Mouse (Mus musculus) stomach, embryonic 15.5 days (tissue): ENCODE results near the gene Spats2. TPM values are rescaled to one million over a fixed set of nuclear protein-coding genes. Genes with fewer than 3 reads are reported as not detected.
A peak's percentile ranks its signal among the peaks of the same experiment; 100 is the strongest.

Experiments used
- ATAC-seq: fragments of 200-750 bp; cut with Nextera tagmentation; 2 replicates; pipeline ENCODE4 v1.8.0; 2017; ENCODE audit warnings: low read depth, moderate number of reproducible peaks, moderate TSS enrichment; ENCODE audit not compliant: insufficient read depth, low FRiP score
- H3K27ac ChIP-seq: fragments of 300-500 bp; sonication (generic); 2 replicates; pipeline ENCODE4 v1.5.1; 2015; ENCODE audit warnings: mild to moderate bottlenecking, inconsistent platforms
- H3K27me3 ChIP-seq: fragments of 300-500 bp; sonication (generic); replicated peaks from 2 replicates; pipeline ENCODE4 v1.6.1; 2015; ENCODE audit warnings: inconsistent platforms
- H3K36me3 ChIP-seq: fragments of 300-500 bp; sonication (generic); 2 replicates; pipeline ENCODE4 v1.6.1; 2015; ENCODE audit warnings: inconsistent platforms
- H3K4me1 ChIP-seq: fragments of 300-500 bp; sonication (generic); 2 replicates; pipeline ENCODE4 v1.6.1; 2015; ENCODE audit warnings: inconsistent platforms
- H3K4me2 ChIP-seq: fragments of 300-500 bp; sonication (generic); 2 replicates; pipeline ENCODE4 v1.6.1; 2015; ENCODE audit warnings: mild to moderate bottlenecking, inconsistent platforms
- H3K4me3 ChIP-seq: fragments of 300-500 bp; sonication (generic); replicated peaks from 2 replicates; pipeline ENCODE4 v1.5.1; 2015; ENCODE audit warnings: inconsistent platforms
- H3K9ac ChIP-seq: fragments of 300-500 bp; sonication (generic); 2 replicates; pipeline ENCODE4 v1.6.1; 2015; ENCODE audit warnings: inconsistent platforms
- H3K9me3 ChIP-seq: fragments of 300-500 bp; sonication (generic); 2 replicates; pipeline ENCODE4 v1.6.1; 2016; ENCODE audit warnings: inconsistent platforms
- WGBS: fragments of 180-500 bp; shearing (Covaris S2); methylation state at CpG from one replicate; pipeline ENCODE4 v1.1.7; 2015; 5-methylcytosine and 5-hydroxymethylcytosine counted together
- microRNA-seq: library from miRNA; unstranded; fragments of <30 nt; microRNA quantifications from one replicate; pipeline ENCODE4, GENCODE M21; 2016
- polyA plus RNA-seq: library from polyadenylated mRNA; unstranded; fragments of >200 nt; fragmentation: Nextera tagmentation; extraction: Ambion mirVana; gene quantifications from 2 replicates; pipeline ENCODE4 v1.2.1, GENCODE M21; 2015

Spats2 gene
- polyA plus RNA-seq, 1 experiment from 2014 or later: 28.3 TPM

DNA sequence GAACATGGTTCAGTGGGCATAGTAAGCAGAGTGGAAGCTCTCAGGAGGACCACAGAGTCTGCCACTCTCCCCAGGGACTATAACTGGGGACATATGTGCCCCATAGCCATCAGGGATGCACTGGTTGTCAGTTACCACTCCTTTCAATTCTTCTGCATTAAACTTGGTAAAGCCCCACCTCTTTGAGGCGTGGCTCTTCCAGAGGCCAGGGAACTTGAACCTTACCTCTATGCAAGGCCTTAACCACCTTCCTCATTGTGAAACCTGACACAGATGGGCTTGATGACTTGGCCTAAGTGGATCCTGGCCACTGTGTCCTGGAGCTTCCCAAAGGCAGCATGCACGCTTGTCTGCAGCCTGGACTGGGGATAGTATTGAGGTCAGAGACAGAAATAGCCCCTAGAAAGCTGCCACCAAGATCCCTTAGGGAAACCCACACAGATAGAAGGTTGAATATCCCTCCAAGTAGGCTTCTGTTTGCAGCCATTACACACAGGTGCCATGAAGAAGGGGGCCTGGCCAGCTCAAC, 128.8 kb downstream of the Spats2 start:
- ATAC-seq: no peak
- Histone ChIP-seq H3K4me3 (no peak overlapping the region), H3K9me3 (no peaks in the 10 kb centered on the region), H3K27me3 (no peaks in the 10 kb centered on the region), H3K36me3 (no peaks in the 10 kb centered on the region), H3K4me2 (no peak overlapping the region), H3K4me1 (0 out of 2 replicates have a peak, but pooled peaks cover 7% of the 10 kb centered on the region), H3K27ac (no peak overlapping the region), H3K9ac (no peak overlapping the region)
- WGBS: 89% methylated on average over 2 of the region's 2 CpGs

DNA sequence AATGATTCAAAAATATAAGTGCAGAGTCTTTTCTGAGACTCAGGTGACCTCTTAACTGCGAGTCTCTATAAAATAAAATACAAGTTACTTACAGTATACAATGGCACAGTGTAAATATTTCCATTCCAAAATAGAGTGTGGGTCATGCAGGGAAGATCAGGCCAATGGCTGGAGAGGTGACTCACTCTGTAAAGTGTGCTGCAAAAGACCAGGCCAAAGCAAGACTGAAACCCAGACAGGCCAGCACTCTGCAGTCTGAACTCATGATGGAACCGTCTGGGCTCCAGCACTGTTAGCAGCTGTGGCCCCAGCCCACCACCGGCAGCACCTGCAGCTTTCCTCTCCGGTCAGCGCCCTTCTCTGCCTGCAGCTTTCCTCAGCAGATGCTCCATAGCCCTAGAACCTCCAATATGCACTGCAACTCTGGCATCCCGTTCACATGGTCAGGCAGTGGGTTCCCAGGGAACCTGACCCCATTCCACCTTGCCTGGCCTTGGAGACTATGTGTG, 129.6 kb downstream of the Spats2 start:
- no peak for ATAC-seq

DNA sequence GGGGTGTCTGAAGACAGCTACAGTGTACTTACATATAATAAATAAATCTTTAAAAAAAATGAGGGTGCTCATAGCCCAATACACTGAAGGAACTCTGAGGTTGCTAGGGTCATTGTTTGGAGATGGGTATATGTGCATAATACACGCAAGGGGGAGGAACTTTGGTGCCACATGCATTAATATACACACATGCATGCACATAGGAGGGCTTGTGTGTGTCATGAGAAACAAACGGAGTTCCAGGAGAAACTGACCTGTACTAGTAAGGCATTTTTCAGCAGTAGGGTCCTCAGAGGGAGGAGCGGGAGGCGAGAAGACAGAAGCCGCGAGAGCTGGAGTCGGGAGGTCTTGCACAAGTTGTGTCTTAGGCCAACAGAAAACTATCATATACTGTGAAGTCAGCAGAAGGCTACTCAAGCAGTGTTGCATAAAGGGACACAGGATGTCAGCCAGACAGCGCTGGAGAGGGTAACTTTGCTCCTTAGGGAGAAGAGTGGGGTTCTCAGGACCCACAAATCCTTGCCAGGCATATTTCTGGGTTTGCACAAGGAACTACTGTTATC, 133.5 kb downstream of the Spats2 start:
- Histone ChIP-seq H3K27me3 (no peaks in the 10 kb centered on the region), H3K4me2 (peak overlapping the region; percentile 50), H3K36me3 (no peaks in the 10 kb centered on the region), H3K4me1 (no peaks in the 10 kb centered on the region), H3K9ac (no peak overlapping the region), H3K27ac (peak overlapping the region; percentile 1; the same call in 1 of the 2 replicates), H3K4me3 (0 out of 2 replicates have a peak overlapping the region, but pooled peaks have one; percentile 4), H3K9me3 (no peaks in the 10 kb centered on the region)
- no peak; the same call in 1 of the 2 replicates for ATAC-seq
- 55% methylated on average over 8 of the region's 8 CpGs for WGBS

More for the DNA sequence above, 129.6 kb downstream of the Spats2 start:
- H3K4me1 ChIP-seq: 0 out of 2 replicates have a peak, but pooled peaks cover 7% of the 10 kb centered on the region
- H3K27ac ChIP-seq: no peak overlapping the region
- no peaks in the 10 kb centered on the region for H3K27me3 ChIP-seq
- no peak overlapping the region for H3K4me3 ChIP-seq
- no peak overlapping the region for H3K4me2 ChIP-seq
- H3K9me3 ChIP-seq: no peaks in the 10 kb centered on the region
- WGBS: 87% methylated on average over 6 of the region's 6 CpGs
- H3K36me3 ChIP-seq: no peaks in the 10 kb centered on the region
- no peak overlapping the region for H3K9ac ChIP-seq

DNA sequence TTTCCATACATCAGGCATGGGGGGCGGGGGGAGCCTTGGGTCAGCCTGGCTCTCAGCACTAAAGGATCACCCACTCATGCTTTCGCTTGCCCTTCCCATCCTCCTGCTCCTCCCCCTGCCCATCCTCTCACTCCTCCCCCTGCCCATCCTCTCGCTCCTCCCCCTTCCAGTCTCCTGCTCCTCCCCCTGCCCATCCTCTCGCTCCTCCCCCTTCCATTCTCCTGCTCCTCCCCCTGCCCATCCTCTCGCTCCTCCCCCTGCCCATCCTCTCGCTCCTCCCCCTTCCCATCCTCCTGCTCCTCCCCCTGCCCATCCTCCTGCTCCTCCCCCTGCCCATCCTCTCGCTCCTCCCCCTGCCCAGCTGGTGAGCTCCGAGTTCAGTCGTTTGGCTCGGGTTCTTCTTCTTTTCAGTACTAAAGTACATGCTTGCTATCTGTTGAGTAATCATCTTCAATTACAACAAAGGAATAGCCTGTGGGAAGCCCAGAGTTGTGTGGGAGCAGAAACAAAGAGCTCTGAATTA, 134.1 kb downstream of the Spats2 start:
- ATAC-seq: peak; percentile 65; the same call in 1 of the 2 replicates
- no peaks in the 10 kb centered on the region for H3K4me1 ChIP-seq
- H3K4me2 ChIP-seq: peak overlapping the region; percentile 51
- H3K36me3 ChIP-seq: no peaks in the 10 kb centered on the region
- H3K4me3 ChIP-seq: peak overlapping the region; percentile 25
- H3K9ac ChIP-seq: no peak overlapping the region
- H3K9me3 ChIP-seq: no peaks in the 10 kb centered on the region
- peak overlapping the region; percentile 33 for H3K27ac ChIP-seq
- WGBS: 2% methylated on average over 7 of the region's 10 CpGs
- H3K27me3 ChIP-seq: no peaks in the 10 kb centered on the region

DNA sequence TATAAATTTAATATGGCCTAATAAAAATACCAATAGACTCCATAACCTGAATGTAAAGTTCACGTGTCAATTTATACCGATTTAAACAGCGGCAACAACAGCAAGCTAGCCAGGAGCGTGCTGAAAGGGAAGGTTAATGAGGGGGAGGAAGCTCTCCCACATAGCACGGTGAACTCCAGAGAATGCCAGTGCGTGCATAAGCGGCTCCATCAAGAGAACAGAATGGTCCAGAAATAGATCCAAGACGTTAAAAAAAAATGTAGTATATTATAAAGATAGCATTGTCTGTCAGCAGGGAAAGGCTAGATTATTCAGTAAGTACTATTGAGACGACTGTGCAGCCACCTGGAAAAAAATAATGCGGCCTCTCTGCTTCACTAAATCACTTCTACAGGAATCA, 137.0 kb downstream of the Spats2 start:
- no peak overlapping the region for H3K27ac ChIP-seq
- 59% methylated on average over 10 of the region's 10 CpGs for WGBS
- H3K27me3 ChIP-seq: no peaks in the 10 kb centered on the region
- H3K4me2 ChIP-seq: no peak overlapping the region
- ATAC-seq: no peak
- H3K9me3 ChIP-seq: no peaks in the 10 kb centered on the region
- H3K9ac ChIP-seq: no peak overlapping the region
- no peak overlapping the region for H3K4me3 ChIP-seq
- no peaks in the 10 kb centered on the region for H3K4me1 ChIP-seq
- H3K36me3 ChIP-seq: no peaks in the 10 kb centered on the region

Small RNA genes lying within 50 kb of the gene (microRNA-seq; reads per million reads assigned to microRNA genes)
- gene Mir6960: 0.97 reads per million

Other genes starting within 250 kb of the Spats2 start
- 8.6 and 8.8 TPM in 2 replicates for gene Rhebl1, start 231.4 kb upstream of the Spats2 start, polyA plus RNA-seq
- 0.71 and 1.0 TPM in 2 replicates for gene Dhh, start 227.4 kb upstream of the Spats2 start, polyA plus RNA-seq
- gene Lmbr1l, start 207.7 kb upstream of the Spats2 start, polyA plus RNA-seq: 14.5 TPM in 2 replicates
- gene Tuba1b, start 191.4 kb upstream of the Spats2 start, polyA plus RNA-seq: 1,197 and 1,299 TPM in 2 replicates
- gene Gm49450, start 172.4 kb upstream of the Spats2 start, polyA plus RNA-seq: not detected in 2 replicates
- gene Tuba1a, start 172.2 kb upstream of the Spats2 start, polyA plus RNA-seq: 915 and 964 TPM in 2 replicates
- gene Tuba1c, start 96.0 kb upstream of the Spats2 start, polyA plus RNA-seq: 196 and 204 TPM in 2 replicates
- gene Prph, start 70.7 kb upstream of the Spats2 start, polyA plus RNA-seq: 33.5 and 38.7 TPM in 2 replicates
- 24.6 and 29.2 TPM in 2 replicates for gene Troap, start 51.3 kb upstream of the Spats2 start, polyA plus RNA-seq
- 0.09 TPM in 1 of 2 replicates, not detected in the other for gene C1ql4, start 38.1 kb upstream of the Spats2 start, polyA plus RNA-seq
- gene Dnajc22, start 32.7 kb upstream of the Spats2 start, polyA plus RNA-seq: 18.6 and 23.0 TPM in 2 replicates
- gene Kcnh3, start 98.9 kb downstream of the Spats2 start, polyA plus RNA-seq: 0.77 and 1.2 TPM in 2 replicates
- gene Mcrs1, start 126.0 kb downstream of the Spats2 start, polyA plus RNA-seq: 107 and 122 TPM in 2 replicates
- gene Prpf40b, start 169.2 kb downstream of the Spats2 start, polyA plus RNA-seq: 42.8 and 46.3 TPM in 2 replicates
- 0.06 and 0.23 TPM in 2 replicates for gene Fam186b, start 170.0 kb downstream of the Spats2 start, polyA plus RNA-seq
- gene Fmnl3, start 244.6 kb downstream of the Spats2 start, polyA plus RNA-seq: 18.2 and 21.3 TPM in 2 replicates